20 mouse cellular contexts compared by ENCODE assay signal in the genomic region with DNA sequence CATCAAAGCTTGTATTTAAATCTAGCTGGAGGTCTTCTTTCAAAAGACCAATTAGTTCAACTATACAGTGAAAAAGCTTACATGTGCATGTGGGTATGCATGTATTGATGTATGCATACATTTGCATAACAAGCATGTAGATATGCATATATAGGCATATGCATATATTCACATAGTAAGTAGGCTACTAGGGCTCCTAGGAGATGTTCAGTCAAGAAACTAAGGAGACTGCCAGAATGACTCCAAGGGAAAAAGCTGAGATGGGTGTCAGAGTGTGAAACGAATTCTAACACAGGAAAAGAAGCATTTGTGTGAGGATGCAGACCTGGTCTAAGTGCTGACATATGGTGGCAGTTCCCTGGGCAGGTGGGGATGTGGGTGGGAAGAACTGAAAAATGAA.
DNase-seq lines count a peak whose midpoint lies in the region; ATAC-seq and TF ChIP-seq lines count a peak whose summit lies in the region.
"Had no signal": no experiment of that assay in that cellular context is flagged by ENCODE, and none has a peak within 500 bp of the region (broad histone marks: within the 10 kb centered on the region; RNA-seq: fewer than 3 reads in every experiment).

No protein-coding gene starts in this region.

- no peak overlapping the region for H3K4me3 ChIP-seq in forebrain, postnatal 0 days (ENCODE audit: low read depth, low read length)
- H3K4me3 ChIP-seq in forebrain, embryonic 10.5 days, result no peak overlapping the region
- H3K4me3 ChIP-seq: embryonic facial prominence, embryonic 13.5 days; embryonic facial prominence, embryonic 15.5 days; erythroblast, embryonic 14.5 days had no signal

- ATAC-seq in forebrain, postnatal 0 days, result peak; percentile 84
- ATAC-seq: activated CD4-positive, CD25-positive, alpha-beta regulatory T cell, adult 4 months; forebrain, embryonic 14.5 days had no signal

- 0 out of 2 replicates have a peak, but pooled peaks cover 2% of the 10 kb centered on the region for H3K4me1 ChIP-seq in forebrain, postnatal 0 days (ENCODE audit: insufficient read depth)
- H3K4me1 ChIP-seq in forebrain, embryonic 10.5 days, result no peaks in the 10 kb centered on the region
- H3K4me1 ChIP-seq: embryonic facial prominence, embryonic 15.5 days had no signal

- no peaks in the 10 kb centered on the region for H3K9me3 ChIP-seq in forebrain, postnatal 0 days (ENCODE audit: low read length)
- H3K9me3 ChIP-seq in forebrain, embryonic 10.5 days, result no peaks in the 10 kb centered on the region
- H3K9me3 ChIP-seq: embryonic facial prominence, embryonic 13.5 days; embryonic facial prominence, embryonic 15.5 days had no signal

- no peak overlapping the region for H3K27ac ChIP-seq in forebrain, postnatal 0 days (ENCODE audit: low read depth, low read length)
- H3K27ac ChIP-seq in forebrain, embryonic 10.5 days, result no peak overlapping the region
- H3K27ac ChIP-seq: embryonic facial prominence, embryonic 13.5 days; embryonic facial prominence, embryonic 15.5 days had no signal

- H3K9ac ChIP-seq in forebrain, postnatal 0 days, result no peak overlapping the region
- H3K9ac ChIP-seq: embryonic facial prominence, embryonic 13.5 days; embryonic facial prominence, embryonic 15.5 days had no signal

- 37% methylated on average over 1 of the region's 1 CpGs for WGBS in forebrain, postnatal 0 days
- 73% methylated on average over 1 of the region's 1 CpGs for WGBS in forebrain, embryonic 10.5 days

- H3K27me3 ChIP-seq in forebrain, postnatal 0 days (ENCODE audit: insufficient read depth, low read length), result no peaks in the 10 kb centered on the region
- no peaks in the 10 kb centered on the region for H3K27me3 ChIP-seq in forebrain, embryonic 10.5 days (ENCODE audit: poor library complexity, severe bottlenecking)
- H3K27me3 ChIP-seq: embryonic facial prominence, embryonic 15.5 days had no signal

- no peak for TF ChIP-seq CTCF in forebrain, postnatal 0 days (IDR thresholded peaks at IDR 0.05; ENCODE audit: low read depth)

- no peaks in the 10 kb centered on the region for H3K36me3 ChIP-seq in forebrain, postnatal 0 days (ENCODE audit: insufficient read depth)
- no peaks in the 10 kb centered on the region for H3K36me3 ChIP-seq in forebrain, embryonic 10.5 days (replicated peaks)
- H3K36me3 ChIP-seq: embryonic facial prominence, embryonic 13.5 days; embryonic facial prominence, embryonic 15.5 days had no signal

- no peak for DNase-seq in forebrain, postnatal 0 days
- DNase-seq in forebrain, embryonic 10.5 days (ENCODE audit: extremely low spot score, low spot score), result no peak
- DNase-seq in ZHBTc4 (ENCODE audit: low read depth, low spot score), result peak; percentile 9
- peak; percentile 22 for DNase-seq in brain, adult 2 months (ENCODE audit: low read depth, low spot score)
- no peak for DNase-seq in spleen, postnatal 4 days (ENCODE audit: low spot score in 2 of 2)
- DNase-seq: adrenal gland, adult 8-10 months; adrenal gland, postnatal 14 days; adrenal gland, postnatal 36 days; cerebellum, adult 11 months; cerebellum, adult 18-20 months; cerebellum, adult 8-10 months; cerebellum, adult 9-11 months; cerebellum, postnatal 14 days; cerebellum, postnatal 36 days; embryo, embryonic 11 days had no signal

- no peak overlapping the region for H3K4me2 ChIP-seq in forebrain, postnatal 0 days (ENCODE audit: low read depth)
- H3K4me2 ChIP-seq: embryonic facial prominence, embryonic 13.5 days; embryonic facial prominence, embryonic 15.5 days had no signal

Comparison
In these comparisons a context has a peak if more than half of its experiments do, and no peak if none do; other contexts are left out.
1. DNase-seq: peak in ZHBTc4 (single experiment) and brain, adult 2 months (single experiment); none in forebrain, postnatal 0 days (single experiment), forebrain, embryonic 10.5 days (single experiment) and spleen, postnatal 4 days (0 of 2).